Mouse (Mus musculus) thymus, postnatal 25 days (tissue): ENCODE data around the gene Pla2g2f.

ENCODE experiments used
- DNase-seq: peaks from one replicate; pipeline ENCODE4 v3.0.0; 2022

The Pla2g2f gene

GRCm38 (mm10) chr4:138712621-138713020, 44.8 kb downstream of the Pla2g2f start:
- DNase-seq, result no peak

GRCm38 (mm10) chr4:138712096-138712495, 45.3 kb downstream of the Pla2g2f start:
- DNase-seq, result no peak

GRCm38 (mm10) chr4:138711051-138711820, 46.2 kb downstream of the Pla2g2f start:
- no peak for DNase-seq

GRCm38 (mm10) chr4:138710633-138711032, 46.8 kb downstream of the Pla2g2f start:
- DNase-seq, result no peak

- DNase-seq, result no peak
Observed at GRCm38 (mm10) chr4:138709944-138710343, 47.5 kb downstream of the Pla2g2f start.

- no peak for DNase-seq
Observed at GRCm38 (mm10) chr4:138709246-138709645, 48.2 kb downstream of the Pla2g2f start.

- peak; percentile 76 for DNase-seq
Observed at GRCm38 (mm10) chr4:138708636-138709035, 48.8 kb downstream of the Pla2g2f start.

GRCm38 (mm10) chr4:138706620-138707019, 50.8 kb downstream of the Pla2g2f start:
- DNase-seq, result no peak

- DNase-seq, result no peak
Observed at GRCm38 (mm10) chr4:138704169-138704568, 53.3 kb downstream of the Pla2g2f start.

GRCm38 (mm10) chr4:138703591-138703990, 53.8 kb downstream of the Pla2g2f start:
- no peak for DNase-seq

GRCm38 (mm10) chr4:138702528-138702927, 54.9 kb downstream of the Pla2g2f start:
- DNase-seq, result no peak

GRCm38 (mm10) chr4:138702031-138702430, 55.4 kb downstream of the Pla2g2f start:
- DNase-seq, result no peak

GRCm38 (mm10) chr4:138701111-138701510, 56.3 kb downstream of the Pla2g2f start:
- no peak for DNase-seq
